Mouse (Mus musculus) frontal cortex, adult 2 months (tissue): ENCODE results near the gene Map3k14. TPM values are rescaled to one million over a fixed set of nuclear protein-coding genes. Genes with fewer than 3 reads are reported as not detected.
"Not testable (repeated sequence)": the region's sequence is repeated elsewhere in the genome, so short reads cannot be mapped to it uniquely, and the experiment has no call there.

Experiments used
- DNase-seq, 2 experiments: peaks; one replicate each; pipeline ENCODE4 v3.0.0; 2022; ENCODE audit warnings: low spot score in 1 of 2; ENCODE audit errors: extremely low spot score in 1 of 2
- polyA plus RNA-seq: library from polyadenylated mRNA; depleted of rRNA; stranded (reverse); fragments of >200 nt; gene quantifications from 2 replicates; pipeline ENCODE4 v1.2.3, GENCODE M21; 2012; rRNA removed

Gene Map3k14
- 3.8 and 4.3 TPM in 2 replicates for polyA plus RNA-seq

- DNase-seq = peak; percentile 99
Measured at GRCm38 (mm10) chr11:103267346-103268219, at the start of gene Map3k14. TSS of gene Map3k14 (minus strand) at chr11:103267472.

GRCm38 (mm10) chr11:103315379-103315778 lies 48.1 kb upstream of the Map3k14 start:
- DNase-seq = no peak

DNA sequence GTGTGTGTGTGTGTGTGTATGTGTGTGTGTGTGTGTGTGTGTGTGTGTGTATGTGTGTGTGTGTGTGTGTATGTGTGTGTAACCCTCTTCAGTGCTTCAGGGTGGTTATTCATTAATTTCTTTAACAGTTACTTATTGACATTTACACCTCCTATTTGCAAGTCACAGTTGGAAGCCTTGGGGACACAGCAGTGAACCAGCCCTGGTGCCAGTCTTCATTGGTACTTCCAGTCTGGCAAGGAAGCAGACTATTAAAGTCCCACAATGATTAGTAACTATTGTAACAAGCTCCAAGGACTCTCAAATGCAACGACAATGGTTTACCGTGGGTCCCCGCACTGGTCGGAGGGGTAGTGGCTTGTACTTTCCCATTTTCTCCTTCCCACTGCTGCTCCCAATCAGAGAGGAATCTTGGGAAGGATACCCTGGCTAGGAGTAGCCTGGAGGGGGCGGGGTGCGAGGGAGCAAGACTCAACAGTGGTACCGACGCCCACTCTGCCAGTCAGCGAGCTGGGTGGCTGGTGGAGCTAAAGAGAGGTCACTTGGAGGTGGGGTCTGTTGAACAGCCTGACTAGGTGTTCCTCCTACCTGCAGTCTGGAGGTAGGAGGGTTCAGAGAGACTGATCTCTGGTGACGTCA lies 47.6 kb upstream of the Map3k14 start:
- no peak for DNase-seq

- no peak for DNase-seq
Measured at GRCm38 (mm10) chr11:103313542-103313941, 46.3 kb upstream of the Map3k14 start.

DNA sequence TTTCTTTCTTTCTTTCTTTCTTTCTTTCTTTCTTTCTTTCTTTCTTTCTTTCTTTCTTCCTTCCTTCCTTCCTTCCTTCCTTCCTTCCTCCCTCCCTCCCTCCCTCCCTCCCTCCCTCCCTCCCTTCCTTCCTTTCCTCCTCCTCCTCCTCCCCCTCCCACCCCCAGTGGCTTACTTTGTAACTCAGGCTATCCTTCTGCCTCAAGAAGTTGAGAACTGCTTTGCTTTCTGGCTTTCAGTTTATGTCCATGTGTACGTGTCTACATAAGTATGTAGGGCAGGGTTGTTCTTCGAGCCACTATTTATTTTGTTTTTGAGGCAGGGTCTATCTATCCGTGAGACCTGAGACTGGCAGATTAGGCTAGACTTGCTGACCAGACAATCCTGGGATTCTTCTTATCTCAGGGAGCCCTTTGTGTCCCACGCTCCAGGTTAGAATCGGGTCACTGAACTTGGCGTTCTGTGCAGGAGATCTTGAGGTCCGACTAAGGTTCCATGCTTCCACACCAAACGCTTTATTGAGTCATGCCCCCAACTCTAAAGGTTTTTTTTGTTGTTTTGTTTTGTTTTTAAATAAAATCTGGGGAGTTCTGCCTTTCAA lies 45.5 kb upstream of the Map3k14 start:
- no peak for DNase-seq

DNA sequence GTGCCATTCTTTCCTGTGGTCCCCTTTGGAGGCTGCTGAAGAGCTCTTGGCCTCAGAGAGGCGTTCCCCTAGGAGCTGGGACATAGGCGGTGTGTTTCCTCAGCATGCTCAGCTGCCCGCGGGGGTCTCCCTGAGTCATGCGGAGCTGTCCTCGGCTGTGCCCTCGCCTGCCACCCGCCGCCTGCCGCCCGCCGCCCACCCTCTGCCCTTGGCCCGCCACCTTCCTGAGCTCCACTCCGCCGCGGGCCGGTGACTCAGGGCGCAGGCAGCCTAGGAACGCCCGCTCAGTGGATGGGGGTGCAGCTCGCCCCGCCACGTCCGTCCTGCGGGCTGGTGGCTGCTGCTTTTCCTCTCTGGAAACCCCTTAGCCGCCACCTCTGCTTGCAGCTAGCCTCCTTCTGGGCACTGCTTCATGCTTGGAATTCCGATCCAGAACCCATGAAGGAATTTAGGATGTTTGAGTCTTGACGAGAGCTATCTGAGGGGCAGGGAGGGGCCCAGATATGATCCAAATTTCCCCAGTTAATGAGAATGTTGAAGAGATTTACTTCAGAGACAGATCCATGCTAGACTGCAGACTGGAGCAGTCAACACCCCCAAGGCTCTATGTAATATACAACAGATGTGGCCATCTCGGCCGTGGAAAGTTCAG lies 44.8 kb upstream of the Map3k14 start:
- no peak for DNase-seq

GRCm38 (mm10) chr11:103309956-103310574 lies 42.8 kb upstream of the Map3k14 start:
- no peak for DNase-seq

GRCm38 (mm10) chr11:103307910-103308309 lies 40.6 kb upstream of the Map3k14 start:
- DNase-seq = no peak

- DNase-seq = no peak
Measured at GRCm38 (mm10) chr11:103304525-103304924, 37.3 kb upstream of the Map3k14 start.

DNA sequence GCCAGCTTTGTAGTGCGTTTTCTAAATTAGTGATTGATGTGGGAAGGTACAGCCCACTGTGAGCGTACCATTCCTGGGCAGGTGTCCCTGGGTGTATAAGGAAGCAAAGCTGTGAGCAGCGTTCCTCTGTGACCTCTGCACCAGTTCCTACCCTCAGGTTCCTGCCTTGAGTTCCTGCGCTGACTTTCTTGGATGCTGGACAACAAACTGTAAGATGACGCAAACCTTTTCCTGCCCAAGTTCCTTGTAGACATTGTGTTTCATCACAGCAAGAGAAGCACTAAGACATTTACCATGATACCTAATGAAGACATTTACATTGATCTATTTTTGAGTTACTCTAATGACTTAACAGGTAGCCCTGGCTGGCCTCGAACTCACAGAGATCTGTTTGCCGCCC lies 27.5 kb upstream of the Map3k14 start:
- no peak for DNase-seq

- DNase-seq = no peak
Measured at GRCm38 (mm10) chr11:103294066-103294465, 26.8 kb upstream of the Map3k14 start.

DNA sequence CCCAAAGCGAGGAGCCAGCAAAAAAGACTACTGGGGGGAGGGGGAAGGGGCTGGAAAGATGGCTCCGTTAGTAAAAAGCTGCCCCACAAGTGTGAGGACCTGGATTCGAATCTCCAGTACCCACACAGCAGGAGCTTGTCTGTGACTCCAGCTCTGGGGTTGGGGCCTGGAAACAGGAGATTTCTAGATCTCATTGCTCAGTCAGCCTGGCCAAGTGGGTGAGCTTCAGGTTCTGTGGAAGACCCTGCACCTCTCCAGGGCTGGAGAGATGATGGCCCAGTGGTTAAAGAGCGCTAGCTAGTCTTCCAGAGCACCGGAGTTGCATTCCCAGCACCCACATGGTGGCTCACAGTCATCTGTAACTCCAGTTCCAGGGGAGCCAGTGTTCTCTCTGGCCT lies 25.6 kb upstream of the Map3k14 start:
- no peak for DNase-seq

DNA sequence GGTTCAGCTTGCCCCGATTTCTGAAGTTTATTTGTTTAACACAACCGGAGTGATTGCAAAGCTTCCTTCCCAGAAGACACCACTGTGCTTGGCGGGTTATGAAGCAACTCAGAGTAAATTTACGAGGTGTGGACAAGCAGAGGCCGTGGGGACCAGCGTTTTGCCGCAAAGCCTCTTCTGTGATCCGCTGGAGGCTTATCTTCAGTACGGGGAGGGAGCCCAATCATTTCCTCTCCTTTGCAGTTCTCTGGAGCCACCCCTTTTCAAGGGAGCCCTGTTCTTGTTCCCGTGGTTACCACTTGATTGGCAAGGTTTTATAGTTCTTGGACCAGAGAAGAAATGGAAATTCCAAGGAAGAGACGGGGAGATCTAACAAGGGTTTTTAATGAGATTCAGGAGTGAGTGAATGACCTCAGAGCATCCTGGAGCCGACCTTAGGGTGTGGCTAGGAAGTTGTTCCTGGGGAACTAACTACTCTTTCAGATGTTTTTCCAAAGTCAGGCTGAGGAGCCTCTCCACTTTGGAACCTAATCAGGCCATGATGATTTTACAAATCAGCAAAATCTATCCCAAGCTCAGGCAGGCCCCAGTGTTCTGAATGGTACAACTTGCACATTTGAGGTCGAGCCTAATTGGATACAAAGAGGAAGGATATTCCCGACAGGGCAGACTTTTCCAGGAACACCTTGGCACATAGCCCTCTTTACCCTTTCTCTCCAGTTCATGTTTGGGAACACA lies 25.0 kb upstream of the Map3k14 start:
- no peak for DNase-seq

- not testable (repeated sequence) for DNase-seq
Measured at GRCm38 (mm10) chr11:103290841-103291240, 23.6 kb upstream of the Map3k14 start.

GRCm38 (mm10) chr11:103288291-103288963 lies 21.2 kb upstream of the Map3k14 start:
- no peak for DNase-seq

DNA sequence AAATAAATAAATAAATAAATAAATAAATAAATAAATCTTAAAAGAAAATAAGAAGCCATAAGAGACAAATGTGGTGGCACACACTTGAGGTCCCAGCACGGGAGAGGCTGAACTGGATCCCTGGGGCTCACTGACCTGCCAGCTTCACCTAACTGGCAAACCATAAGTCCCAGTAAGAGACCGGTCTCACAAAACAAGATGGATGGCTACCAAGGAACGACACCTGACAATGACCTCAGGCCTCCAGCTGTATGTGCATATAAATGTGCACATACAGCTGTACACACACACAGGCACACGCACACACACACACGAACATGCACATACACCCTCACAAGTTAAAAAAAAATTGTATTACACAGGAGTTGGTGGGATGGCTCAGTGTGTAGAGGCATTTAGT lies 19.6 kb upstream of the Map3k14 start:
- DNase-seq = no peak

DNA sequence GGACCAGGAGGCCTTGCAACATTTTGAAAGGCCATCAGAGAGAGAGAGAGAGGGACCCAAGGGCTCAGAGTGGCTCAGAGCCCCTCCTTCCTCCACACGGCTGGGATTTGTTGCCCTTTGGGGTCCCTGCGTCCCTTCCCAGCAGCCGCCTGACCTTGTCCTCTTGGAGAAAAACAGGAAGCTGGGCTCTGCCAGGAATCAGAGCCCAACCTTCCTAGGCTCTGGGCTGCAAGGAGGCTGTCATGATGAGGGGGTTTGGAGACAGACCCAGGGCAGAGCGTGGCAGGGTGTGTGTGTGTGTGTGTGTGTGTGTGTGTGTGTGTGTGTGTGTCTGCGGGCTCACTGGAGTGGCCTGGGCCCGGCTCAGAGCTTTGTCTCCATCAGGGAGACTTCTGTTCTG lies 18.7 kb upstream of the Map3k14 start:
- no peak for DNase-seq

DNA sequence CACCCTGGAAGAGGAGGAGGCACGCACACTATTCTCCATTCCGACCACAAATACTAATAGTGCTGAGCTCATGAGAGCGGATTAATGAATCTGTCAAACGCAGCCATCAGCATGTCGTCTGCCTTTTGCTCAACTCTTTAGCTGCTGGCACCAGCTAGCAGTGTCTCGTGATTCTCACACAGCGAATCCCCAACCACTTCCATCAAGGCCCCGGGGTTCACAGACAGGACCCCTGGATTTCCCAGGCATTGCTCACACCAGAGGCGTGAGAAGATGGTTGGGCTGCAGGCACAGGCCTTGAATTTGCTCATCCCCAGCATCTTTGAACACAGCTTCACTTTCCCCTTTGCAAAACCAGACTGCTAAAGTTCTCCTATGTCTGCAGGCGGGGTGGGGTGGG lies 18.0 kb upstream of the Map3k14 start:
- no peak for DNase-seq

- no peak for DNase-seq
Measured at GRCm38 (mm10) chr11:103281784-103282183, 14.5 kb upstream of the Map3k14 start.
